Mouse (Mus musculus) R1 (cell line): ENCODE results near the gene Tspyl3.

Experiments used
- DNase-seq: peaks from one replicate; pipeline ENCODE4 v3.0.0-alpha.2; 2018; ENCODE audit warnings: low read depth, low spot score

The Tspyl3 gene

DNA sequence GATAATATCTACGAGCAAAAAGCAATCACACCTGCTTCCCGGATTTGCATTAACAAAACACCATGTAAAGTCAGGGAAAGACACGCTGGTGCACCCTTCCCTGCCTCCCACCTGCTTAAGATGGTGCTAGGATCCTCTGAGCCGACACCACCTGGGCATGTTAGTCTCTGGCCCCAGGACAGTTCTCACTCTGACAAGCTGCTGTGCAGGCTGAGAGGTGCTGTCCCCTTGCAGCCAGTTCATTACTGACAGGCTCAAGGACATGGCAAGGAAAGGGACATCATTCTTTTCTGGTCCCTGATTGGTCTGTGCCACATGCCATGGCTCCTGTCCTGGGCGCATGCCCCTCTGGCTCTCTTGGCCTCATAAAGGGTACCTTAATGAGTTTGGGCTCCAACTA is 3.3 kb upstream of the Tspyl3 start:
- DNase-seq: no peak

DNA sequence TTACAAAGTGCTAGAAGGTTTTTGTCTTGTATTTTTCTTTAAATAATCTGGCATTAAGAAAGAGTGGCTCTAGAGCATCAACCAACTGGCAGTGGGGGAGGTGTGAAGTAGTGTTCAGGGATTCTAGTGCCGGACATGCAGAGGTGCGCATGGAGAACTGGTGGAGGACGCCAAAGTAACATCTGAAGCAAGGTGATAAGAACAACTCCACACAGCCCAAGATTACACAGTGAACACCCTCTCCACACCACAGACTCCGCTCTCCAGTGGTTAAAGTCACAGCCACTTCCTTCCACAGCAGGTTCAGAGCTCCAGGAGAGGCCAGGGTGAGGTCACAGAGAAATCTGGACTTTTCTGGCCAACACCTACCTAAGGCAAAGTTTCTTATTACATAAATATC is 2.7 kb upstream of the Tspyl3 start:
- DNase-seq: no peak

DNA sequence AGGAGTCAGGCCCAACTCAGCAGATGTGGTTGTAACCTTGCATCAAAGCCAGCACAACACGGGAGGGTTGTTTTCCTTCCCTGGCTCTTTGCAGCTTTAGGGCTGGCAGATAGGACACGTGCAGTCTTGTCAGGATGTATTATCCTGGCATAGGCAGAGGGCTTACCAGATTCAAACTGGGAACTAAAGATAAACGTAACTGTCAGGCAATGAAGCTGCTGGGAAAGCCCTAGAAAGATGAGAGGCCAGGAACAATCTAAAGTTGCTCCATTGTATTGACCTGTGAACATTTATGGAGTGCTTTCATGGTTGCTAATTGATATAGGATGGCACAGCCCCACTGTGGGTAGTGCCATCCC is 333 bp upstream of the Tspyl3 start:
- no peak for DNase-seq

DNA sequence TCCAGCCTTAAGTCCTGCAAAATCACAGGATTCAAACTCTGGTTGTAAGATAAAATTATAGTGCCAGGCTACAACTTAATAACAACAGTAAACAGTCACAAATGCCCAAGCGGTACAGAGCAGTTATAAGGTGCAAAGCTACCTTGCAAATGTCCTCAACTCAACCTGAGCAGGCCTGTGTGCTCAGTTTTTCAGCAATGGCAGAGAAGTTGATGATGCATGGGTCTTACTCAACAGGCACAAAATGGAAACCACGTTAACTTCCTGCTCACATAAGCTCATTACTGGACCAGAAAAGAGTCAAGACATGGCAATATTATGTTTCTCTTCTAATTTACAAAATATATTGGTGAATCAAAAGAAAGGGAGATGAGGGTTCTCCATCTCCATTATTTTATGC is 2.7 kb downstream of the Tspyl3 start:
- no peak for DNase-seq

DNA sequence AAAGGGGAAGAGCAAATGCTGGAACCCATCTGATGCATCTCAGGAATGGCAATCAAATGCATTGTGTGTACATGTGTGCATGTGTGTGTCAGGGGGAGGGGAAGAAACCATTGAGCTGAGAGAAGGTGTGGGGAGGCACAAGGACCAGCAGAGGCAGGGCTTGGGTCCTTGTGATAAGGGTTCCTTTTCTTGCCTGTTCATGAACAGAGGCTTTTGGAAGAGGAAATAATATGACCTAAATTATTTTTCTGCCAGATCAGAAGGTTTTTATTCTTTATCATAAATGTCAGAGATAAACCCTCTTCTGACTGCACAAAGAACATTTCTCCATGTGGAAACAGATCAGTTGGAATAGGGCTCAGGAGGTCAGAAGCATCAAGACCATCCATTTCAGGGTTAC is 3.1 kb downstream of the Tspyl3 start:
- DNase-seq: no peak

DNA sequence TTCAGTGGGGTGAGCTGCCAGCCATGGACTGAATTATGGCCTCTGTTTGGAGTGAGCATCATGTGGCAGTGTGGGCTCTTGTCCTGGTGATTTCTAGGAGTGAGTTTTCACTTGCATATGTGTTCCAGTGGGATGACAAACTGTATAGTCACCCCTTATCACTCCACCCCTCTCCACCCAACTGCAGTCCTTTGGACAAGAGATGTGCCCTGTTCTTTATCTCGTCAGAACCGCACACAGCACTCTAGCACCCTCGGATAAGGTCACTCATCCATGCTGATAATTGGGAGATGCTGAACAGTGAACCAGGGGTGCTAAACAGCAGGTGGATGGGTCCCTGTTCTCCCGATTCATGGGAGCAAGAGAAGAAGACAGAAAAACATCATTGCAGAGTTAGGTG is 3.6 kb downstream of the Tspyl3 start:
- DNase-seq: no peak

DNA sequence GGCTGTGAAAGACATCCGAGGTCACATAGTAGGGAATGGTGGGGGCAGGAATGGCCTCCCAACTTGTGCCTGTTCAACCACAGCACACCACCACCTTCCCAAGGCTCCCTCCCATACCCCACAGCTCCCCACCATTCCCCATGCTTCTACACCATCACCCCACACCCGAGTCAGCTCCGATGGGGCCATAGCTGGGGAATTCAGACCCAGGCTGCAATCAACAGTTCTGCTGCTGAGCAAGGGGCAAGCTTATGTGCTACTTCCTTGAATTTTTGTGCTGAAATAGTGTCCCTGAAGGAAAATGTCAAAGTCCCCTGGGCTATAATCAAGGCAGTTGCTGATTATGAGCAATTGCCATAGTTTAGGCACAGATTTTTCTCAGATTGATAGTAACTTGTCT is 6.7 kb downstream of the Tspyl3 start:
- no peak for DNase-seq

DNA sequence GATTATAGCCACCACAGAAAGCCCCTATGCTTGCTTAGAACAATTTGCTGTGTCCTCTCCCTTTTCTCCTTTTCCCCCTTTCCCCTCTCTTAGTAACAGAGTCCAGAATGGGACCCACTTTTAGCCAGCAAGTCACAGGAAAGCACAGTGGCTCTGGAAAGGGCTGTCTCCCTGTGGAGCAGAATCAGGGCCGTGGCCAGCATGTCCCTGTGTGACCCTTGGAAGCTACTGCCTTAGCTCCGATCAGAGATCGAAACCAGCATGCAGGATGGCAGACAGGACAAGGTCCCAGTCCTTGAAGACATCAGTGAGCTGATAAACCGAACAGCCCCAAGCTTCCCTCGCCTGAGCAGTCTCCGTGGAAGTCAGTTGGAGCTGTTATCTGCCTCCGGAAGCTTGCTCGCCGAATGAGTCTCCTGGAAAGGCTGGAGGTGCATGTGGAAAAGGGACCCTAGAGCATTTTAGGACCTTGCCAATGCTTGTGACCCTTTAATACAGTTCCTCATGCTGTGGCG is 7.4 kb downstream of the Tspyl3 start:
- no peak for DNase-seq

DNA sequence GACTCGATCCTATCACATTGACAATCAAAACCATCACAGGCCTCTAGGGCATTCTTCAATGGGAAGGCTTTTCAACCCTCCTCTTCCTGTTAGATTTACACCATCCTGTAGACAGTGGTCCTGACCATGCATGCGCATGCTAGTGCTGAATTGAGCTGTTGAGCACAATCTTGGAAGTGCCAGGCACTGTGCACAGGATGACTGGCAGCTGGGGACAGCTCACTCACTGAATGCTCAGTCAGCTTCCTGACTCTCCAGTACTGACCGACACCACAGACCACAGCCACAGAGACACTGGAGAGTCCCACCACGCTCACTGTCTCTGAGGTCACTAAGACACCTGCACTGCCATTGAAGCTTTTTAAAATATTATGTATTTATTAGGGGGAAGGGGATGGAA is 9.8 kb downstream of the Tspyl3 start:
- DNase-seq: no peak

DNA sequence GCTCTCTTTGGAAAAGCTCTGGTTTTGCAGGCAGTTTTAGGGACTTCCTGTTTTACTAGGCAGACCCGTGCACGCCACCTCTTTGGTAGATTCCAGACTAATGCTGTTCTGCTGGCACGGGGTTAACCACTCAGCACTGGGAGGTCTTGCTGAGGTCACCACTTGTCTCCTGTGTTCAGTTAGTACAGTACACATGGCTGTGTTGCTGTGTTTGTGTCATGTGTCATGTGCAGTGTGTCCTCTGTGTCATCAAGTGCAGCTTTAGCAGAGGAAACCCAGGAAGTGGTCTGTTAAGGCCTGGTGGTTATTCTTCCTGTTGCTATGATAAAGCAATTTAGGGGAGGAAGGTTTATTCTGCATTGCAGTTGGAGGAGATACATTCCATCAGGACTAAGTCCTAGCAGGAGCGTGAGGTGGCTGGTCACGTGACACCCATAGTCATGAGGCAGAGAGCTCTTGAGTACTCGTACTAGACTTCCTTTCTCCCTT is 10.4 kb downstream of the Tspyl3 start:
- DNase-seq: no peak

DNA sequence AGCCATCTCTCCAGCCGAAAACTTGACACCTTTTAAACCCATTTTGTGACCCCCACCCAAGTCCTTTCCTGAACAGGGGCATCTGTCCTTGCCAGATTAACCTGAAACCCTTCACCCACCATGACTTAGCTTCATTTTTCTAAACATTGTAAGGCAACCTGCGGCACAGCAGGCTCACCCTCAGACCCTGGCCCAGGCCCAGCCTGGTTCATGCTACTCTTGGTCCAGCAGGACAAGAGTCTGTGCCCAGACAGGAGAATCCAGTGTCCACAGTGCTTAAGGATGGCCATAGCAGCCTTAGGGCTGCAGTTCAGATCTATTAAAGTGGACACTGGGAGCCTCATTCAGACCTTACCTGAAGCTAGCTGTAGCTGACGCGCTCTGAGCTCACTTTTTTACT is 11.9 kb downstream of the Tspyl3 start:
- no peak for DNase-seq

DNA sequence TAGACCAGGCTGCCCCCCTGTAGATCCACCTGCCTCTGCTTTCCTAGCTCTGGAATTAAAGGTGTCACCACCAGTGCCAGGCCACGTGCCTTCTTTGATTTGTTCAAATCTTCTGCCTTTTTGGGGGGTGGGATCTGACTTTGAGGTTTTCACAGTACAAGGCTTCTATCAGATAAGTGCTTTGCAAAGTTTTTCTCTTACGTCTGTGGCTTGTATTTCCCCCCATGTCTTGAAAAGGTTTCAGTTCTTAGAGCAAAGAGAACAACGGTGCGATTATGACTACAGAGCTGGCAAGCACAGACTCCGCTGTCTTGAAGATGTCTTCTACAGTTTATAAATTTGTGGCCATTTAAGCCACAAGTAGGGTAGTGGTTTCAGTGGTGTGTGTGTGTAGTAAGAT is 13.8 kb downstream of the Tspyl3 start:
- no peak for DNase-seq

DNA sequence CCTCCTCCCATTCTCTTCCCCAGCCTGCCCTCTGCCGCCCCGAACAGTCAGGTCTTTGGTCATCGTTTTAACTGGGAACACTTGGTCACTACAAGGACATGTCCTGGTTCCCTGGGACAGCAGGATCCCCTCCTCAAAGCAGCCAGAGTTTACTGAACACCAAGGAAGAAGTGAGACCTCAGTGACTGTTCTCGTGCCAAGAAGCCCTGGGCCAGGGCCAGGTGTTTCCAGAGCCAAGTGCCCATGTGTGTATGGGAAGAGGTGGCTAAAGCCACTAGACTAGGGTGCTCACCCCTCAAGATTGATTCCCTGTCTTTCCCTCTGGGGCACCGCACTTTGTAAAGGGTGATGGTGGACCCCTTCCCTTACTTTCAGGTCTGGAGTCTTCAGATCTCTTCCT is 16.0 kb downstream of the Tspyl3 start:
- DNase-seq: no peak

DNA sequence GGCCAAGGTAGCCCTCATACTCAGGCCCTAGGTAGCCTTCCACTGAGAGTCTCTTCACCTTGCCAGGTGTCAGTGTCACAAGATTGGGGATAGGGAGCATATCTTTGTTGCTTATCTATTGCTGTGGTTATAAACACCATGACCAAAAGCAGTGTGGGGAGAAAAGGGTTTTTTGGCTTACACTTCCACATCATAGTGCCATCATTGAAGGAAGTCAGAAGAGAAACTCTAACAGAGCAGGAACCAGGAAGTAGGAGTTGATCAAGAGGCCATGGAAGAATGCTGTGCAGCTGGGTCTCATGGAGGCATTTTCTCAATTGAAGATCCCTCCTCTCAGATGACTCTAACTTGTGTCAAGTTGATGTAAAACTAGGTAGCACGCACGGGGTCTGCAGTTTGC is 17.1 kb downstream of the Tspyl3 start:
- DNase-seq: no peak

DNA sequence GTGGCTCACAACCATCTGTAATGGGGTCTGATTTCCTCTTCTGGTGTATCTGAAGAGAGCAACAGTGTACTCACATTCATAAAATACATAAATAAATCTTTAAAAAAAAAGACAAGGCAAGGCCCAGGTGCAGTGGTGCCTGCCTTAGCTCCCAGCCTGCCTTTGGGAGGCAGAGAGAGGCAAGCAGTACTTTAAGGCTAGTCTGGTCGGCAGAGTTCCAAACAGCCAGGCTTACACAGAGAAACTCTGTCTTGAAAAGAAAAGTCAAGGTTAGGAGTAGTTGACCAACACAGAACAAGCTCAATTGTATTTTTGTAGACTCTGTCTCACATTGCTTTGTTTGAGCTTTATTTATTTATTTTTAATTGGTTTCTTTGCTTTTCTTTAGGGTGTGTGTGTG is 22.5 kb downstream of the Tspyl3 start:
- no peak for DNase-seq

DNA sequence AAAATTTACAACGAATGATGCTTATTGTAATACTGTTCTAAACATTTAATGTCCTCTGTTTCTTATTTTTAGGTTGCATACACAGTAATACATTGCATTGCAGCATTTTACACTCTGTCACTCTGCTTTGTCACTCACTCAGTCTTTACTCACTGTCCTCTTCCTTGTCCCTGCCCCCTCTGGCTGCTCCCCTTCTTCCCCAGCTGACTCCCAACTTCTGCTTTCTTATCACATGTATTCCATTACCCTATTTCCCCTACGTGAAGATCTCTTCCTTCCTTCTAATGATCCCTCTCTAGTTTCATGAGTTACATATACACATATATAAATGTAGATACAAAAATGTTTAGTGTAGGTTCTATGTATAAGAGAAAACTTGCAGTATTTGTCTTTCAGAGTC is 26.1 kb downstream of the Tspyl3 start:
- no peak for DNase-seq

DNA sequence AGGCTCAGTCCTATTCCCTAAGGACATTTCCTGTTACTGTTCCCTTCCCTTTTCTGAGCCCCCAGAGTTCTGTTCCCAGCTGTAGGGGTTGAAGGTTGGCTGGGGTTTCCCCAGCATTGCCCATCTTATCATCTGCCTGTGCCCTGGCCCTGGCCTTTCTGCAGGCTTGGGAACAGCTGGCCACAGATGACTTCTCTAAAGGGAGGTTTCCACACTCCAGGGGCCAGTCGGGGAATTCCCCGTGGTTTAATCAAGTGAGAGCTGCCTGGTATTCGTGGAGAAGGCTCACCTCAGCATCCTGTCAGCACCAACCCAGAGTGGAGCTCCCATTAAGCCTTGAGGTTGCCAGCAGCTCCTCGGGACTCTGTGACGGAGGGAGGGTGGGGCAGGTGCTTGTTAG is 26.8 kb downstream of the Tspyl3 start:
- no peak for DNase-seq

DNA sequence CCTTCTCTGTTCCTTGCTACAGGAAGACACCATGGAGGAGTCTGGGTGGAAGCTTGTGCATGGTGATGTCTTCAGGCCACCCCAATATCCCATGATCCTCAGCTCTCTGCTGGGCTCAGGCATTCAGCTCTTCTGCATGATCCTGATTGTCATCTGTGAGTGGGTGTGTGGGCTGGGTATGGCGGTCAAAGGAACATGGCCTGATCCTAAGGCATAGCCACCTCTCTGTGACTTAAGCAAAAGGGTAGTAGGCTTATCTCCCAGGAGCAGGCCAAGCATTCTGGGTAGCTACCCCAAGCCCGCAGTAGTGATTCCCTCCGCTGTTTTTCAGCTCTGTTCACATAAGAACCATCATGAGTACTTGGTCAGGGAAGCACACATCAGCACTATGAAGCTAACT is 31.0 kb downstream of the Tspyl3 start:
- no peak for DNase-seq

DNA sequence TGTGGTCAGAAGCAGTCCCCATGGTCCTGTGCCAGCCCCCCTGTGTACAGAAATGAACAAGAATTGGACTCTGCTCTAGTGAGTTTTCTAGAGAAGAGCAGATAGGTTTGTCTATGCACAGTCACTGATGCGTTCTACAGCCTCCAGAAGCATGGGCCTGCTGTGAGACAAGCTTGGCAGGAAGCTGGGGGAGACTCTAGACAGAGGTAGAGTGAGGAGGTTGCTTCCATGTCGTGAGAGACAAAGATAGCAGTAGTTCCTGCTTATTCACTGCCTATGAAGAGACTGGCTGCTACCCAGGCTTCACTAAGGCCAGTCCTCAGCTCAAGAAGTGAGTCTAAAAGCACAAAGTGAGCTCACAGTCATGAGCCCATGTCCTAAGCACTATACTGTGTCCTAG is 34.0 kb downstream of the Tspyl3 start:
- no peak for DNase-seq

DNA sequence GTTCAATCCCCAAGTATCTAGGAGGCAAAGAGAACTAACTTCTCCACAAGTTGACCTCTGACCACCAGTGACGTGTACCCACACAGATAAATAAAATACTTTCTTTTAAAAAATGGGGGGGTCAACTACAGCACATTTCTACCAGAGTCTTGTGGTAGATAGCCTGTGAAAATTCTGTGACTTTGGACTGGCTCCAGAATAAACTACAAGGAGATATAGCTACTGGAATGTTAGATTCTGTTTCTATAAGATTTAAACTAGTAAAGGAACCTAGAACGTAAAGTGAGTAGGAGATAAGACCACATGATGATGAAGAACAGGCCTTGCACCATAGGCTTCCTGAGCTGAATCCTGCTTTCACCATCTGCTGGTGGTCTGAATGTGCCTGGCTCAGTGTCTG is 37.4 kb downstream of the Tspyl3 start:
- DNase-seq: no peak

DNA sequence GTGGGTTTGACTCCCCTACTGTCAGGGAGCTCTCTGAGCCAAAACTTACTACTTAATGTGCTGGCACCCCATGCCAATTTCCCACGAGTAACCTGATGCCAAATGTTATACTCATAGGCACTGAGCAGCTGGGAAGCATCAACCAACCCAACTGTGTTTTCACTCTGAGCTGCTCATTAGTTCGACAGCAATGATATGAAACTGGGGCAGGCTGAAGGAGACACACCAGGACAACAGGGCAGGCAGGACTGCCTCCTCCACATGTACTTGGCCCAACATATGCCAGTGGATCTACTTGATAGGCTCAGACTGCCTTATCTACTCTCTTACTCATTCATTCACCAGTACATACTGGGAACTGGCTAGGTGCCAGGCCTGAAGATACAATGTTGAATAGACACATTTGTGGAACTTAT is 39.1 kb downstream of the Tspyl3 start:
- no peak for DNase-seq

DNA sequence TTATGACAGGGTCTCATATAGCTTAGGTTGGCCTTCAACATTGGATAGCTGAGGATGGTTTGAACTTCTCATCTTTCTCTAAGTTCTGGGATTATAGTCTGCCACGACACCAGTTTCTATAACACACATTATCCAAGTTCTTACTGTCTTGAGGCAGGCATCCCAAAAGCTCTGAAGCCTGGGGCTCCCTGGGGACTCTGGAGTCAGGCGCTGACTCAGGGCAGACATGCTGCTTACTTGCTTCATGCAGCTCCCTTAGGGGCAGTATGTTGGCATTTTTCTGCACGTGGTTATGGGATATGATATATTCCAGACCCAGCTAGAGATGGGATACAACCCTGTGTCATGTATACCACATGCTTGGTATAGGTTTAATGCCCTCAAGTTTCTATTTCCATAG is 45.3 kb downstream of the Tspyl3 start:
- DNase-seq: no peak

DNA sequence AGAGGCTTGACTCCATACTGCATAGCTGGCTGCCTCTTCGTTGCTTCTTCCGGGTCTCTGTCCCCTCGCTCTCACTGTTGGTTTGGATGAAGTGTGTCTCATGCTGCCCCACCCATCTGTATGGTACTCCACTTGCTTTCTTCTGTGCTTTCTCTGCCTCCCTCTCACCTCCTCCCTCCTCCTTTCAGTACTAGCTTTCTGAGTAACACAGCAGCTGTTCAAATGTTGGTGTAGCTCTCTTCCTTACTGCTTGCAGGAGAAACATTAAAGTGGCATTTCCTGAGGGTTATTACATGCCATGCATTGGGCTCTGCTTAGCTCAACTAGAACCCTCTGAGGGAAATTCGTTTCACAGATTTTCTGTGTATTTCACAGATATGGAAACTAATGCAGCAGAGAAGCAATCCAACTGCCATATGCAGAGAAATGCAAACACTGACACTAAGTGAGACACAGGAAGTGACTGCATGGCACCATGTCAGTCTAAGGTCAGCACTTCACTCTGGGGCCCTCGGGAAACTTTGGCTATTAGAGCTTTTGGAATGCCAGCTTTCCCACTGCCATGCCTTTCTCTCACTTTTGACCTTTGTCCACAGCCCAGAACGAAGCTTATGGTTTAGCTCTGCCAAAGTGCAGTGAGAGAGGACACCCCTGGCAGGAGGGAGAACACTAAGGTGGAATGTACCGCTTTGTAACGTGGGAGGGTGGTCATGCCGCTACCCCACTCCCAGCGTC is 45.9 kb downstream of the Tspyl3 start:
- no peak for DNase-seq

DNA sequence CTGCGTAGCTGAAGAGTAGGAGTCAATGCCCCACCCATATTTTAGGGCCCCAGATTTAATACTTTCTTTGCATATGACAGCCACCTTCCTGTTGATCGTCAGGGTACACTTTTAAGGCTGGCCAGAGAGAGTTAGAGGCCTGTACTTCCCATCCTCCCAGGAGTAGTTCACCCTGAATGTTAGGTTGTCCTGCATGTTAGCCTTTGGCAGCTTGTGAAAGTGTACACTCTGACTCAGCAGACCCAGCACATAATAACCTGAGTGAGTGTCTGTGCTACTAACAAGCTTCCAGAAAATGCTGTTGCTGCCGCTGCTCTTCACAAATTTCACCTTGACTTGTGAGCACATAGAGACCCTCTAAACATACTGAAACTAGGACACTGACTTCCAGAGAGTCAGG is 48.1 kb downstream of the Tspyl3 start:
- DNase-seq: no peak
